Mouse (Mus musculus) limb, embryonic 10.5 days (tissue): ENCODE data around the gene Ccl2. TPM values are rescaled to one million over a fixed set of nuclear protein-coding genes. Genes with fewer than 3 reads are reported as not detected.

Source experiments
- DNase-seq: peaks from one replicate; pipeline ENCODE4 v3.0.0-alpha.2; 2017; ENCODE audit warnings: low spot score
- H3K27ac ChIP-seq: fragments of 300-500 bp; sonication (generic); 2 replicates; pipeline ENCODE4 v1.5.1; 2016; ENCODE audit warnings: mild to moderate bottlenecking
- H3K27me3 ChIP-seq: fragments of 300-500 bp; sonication (generic); 2 replicates; pipeline ENCODE4 v1.6.1; 2016; ENCODE audit warnings: low read depth, mild to moderate bottlenecking; ENCODE audit not compliant: poor library complexity, severe bottlenecking
- H3K36me3 ChIP-seq: fragments of 300-500 bp; sonication (generic); 2 replicates; pipeline ENCODE4 v1.6.1; 2016; ENCODE audit warnings: mild to moderate bottlenecking, moderate library complexity
- H3K4me1 ChIP-seq: fragments of 300-500 bp; sonication (generic); 2 replicates; pipeline ENCODE4 v1.6.1; 2016
- H3K4me3 ChIP-seq: fragments of 300-500 bp; sonication (generic); 2 replicates; pipeline ENCODE4 v1.5.1; 2016; ENCODE audit warnings: mild to moderate bottlenecking, moderate library complexity
- H3K9me3 ChIP-seq: fragments of 300-500 bp; sonication (generic); replicated peaks from 2 replicates; pipeline ENCODE4 v1.6.1; 2016; ENCODE audit warnings: mild to moderate bottlenecking
- WGBS: fragments of 180-500 bp; shearing (Covaris S2); methylation state at CpG from one replicate; pipeline ENCODE4 v1.1.7; 2016; 5-methylcytosine and 5-hydroxymethylcytosine counted together
- polyA plus RNA-seq: library from polyadenylated mRNA; unstranded; fragments of >200 nt; fragmentation: Nextera tagmentation; extraction: Ambion mirVana; gene quantifications from 2 replicates; pipeline ENCODE4 v1.2.1, GENCODE M21; 2016

Ccl2 gene
- polyA plus RNA-seq, 1 experiment from 2014 or later, result not detected

DNA sequence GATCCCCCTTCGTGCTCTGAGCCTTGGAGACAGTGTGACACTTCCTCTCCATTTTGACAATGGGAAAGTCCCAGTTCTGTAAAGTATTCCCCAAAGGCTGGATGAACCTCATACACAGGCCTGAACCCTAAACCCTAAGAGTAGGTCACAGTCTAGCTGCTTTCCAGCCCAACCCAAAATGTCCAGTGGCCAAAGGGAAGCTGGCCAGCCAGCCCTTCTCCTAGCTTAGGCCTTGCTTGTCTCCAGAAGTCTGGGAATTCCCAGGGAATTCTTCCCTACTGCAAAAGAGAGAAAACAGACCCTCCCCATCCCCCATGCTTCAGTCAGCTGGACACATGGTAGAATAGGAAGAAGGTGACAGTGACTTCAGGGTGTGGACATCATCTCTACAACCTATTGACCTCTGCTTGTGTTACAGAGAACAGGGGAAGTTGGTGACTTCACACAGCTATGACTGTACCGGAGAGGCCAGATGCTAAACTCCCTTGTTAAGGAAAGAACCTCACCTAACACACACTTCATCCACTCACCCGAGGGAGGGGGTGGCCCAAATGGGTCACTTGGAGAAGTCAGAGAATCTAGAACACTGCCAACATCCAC is 19.1 kb upstream of the Ccl2 start:
- Histone ChIP-seq H3K4me3 (no peak overlapping the region), H3K4me1 (peaks cover 3% of the 10 kb centered on the region; the same call in 1 of the 2 replicates), H3K27ac (no peak overlapping the region), H3K9me3 (no peaks in the 10 kb centered on the region), H3K27me3 (no peaks in the 10 kb centered on the region), H3K36me3 (no peaks in the 10 kb centered on the region)
- DNase-seq, result no peak
- 81% methylated on average over 3 of the region's 3 CpGs for WGBS

DNA sequence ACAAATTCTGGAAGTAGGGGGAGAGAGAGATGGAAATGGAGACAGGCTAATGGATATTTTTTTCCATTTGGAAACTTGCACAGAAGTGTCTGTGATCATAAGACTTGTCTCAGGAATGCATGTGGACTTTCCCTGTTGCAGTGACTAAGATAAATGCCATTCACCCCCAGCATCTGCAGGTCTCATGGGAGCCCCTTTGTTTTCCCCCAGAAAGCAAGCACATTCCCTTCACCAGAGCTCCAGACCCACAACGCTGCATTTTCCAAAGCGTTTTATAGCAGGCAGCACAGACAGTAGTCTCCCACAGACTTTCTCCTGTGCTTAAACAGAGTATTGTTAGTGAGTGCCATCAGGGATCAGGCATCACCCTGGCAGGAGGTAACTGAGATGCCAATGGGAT is 16.0 kb upstream of the Ccl2 start:
- WGBS, result 67% methylated on average over 2 of the region's 2 CpGs
- DNase-seq, result no peak
- no peaks in the 10 kb centered on the region for H3K36me3 ChIP-seq
- no peak overlapping the region for H3K27ac ChIP-seq
- H3K4me3 ChIP-seq, result no peak overlapping the region
- H3K27me3 ChIP-seq, result no peaks in the 10 kb centered on the region
- no peaks in the 10 kb centered on the region for H3K4me1 ChIP-seq
- no peaks in the 10 kb centered on the region for H3K9me3 ChIP-seq

DNA sequence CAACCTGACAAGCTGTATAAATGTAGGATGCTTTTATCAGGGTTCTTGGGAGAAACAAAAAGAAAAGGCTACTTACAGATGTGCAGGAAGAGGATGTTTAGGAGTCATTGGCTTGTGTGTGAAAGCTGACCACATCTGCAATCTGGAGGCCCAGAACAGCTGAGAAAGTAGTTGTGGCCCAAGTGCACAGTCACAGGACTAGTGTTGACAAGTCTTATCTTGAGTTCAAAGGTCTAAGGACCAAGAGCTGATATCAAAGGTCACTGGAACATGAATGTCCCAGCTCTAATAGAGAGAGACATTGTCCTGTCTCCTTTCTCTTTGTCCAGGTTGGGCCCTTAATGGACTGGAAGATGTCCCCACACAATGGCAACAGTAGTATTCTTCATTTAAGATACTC is 15.6 kb upstream of the Ccl2 start:
- no peak overlapping the region for H3K4me3 ChIP-seq
- no peaks in the 10 kb centered on the region for H3K4me1 ChIP-seq

DNA sequence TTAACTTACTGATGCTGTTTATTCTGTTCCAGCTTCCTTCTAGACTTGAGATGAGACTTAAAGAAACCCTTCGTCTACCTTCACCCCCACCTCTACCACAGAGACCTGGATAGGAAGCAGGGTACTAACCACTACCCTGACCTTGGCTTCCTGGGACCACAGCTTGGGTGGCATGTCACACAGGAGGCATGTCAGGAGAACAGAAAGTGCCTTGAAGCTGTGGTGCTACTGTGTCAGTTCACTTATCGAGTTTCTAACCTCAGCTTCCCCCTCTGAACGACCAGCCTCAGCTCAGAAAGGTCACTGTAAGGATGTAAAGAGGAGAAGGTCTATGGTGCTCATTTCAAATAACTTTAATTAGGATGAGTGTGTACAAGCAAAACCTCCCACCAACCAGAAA is 14.0 kb upstream of the Ccl2 start:
- WGBS, result 75% methylated on average over 3 of the region's 3 CpGs
- no peak for DNase-seq
- Histone ChIP-seq H3K4me3 (no peak overlapping the region), H3K4me1 (no peaks in the 10 kb centered on the region), H3K27ac (no peak overlapping the region), H3K36me3 (no peaks in the 10 kb centered on the region), H3K9me3 (no peaks in the 10 kb centered on the region), H3K27me3 (no peaks in the 10 kb centered on the region)

More for the DNA sequence above, 15.6 kb upstream of the Ccl2 start:
- no peak overlapping the region for H3K27ac ChIP-seq
- no peaks in the 10 kb centered on the region for H3K9me3 ChIP-seq
- no peak for DNase-seq
- H3K27me3 ChIP-seq, result no peaks in the 10 kb centered on the region
- no peaks in the 10 kb centered on the region for H3K36me3 ChIP-seq

DNA sequence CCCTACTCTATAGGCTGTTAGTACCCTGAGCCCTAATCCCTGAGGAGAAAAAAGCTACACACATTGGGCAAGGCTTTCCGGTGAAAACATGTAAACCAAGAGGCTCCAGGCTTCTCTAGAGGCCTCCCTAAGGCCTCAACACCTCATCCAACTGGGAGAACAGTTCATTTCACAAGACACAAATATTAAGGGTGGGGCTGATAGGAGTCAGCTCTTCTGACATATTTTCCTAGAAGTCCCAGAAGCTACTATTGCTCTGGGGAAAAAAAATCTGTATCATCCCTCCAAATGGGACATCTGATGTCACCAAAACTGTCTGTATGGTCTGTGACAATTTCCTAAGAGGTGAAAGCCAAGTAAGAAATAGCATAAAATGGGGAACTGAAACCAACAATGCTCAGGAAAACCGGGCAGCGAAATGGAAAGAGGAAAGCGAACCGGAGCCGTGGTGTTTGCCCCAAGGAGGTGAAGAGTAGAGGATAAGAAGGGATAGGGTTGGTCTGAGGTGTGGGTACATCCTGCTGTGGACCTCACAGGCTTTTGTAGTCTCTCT is 12.8 kb upstream of the Ccl2 start:
- Histone ChIP-seq H3K4me1 (no peaks in the 10 kb centered on the region), H3K27me3 (no peaks in the 10 kb centered on the region), H3K27ac (no peak overlapping the region), H3K36me3 (no peaks in the 10 kb centered on the region), H3K4me3 (no peak overlapping the region), H3K9me3 (no peaks in the 10 kb centered on the region)
- DNase-seq, result no peak
- WGBS, result 91% methylated on average over 6 of the region's 6 CpGs

DNA sequence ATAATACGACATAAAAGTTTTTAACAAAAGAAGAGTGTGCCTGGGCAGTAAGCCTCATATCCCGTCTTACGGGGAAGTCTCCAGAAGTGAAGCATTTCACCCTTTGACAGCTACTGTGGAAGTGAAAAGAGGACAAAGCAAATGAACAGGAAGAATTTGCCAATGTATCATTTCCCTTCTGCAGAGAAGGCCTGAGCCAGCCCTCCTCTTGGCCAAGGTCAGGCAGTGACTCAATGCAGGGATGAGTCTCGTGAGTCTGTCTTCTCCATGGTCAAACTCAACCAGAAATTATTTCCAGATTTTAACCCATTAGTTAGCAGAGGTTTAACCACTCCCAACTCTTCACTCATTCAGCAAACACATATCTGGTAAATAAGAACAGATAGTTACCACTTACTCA is 11.6 kb upstream of the Ccl2 start:
- Histone ChIP-seq H3K9me3 (no peaks in the 10 kb centered on the region), H3K36me3 (no peaks in the 10 kb centered on the region), H3K4me1 (no peaks in the 10 kb centered on the region), H3K27me3 (no peaks in the 10 kb centered on the region), H3K27ac (no peak overlapping the region), H3K4me3 (no peak overlapping the region)
- WGBS, result 85% methylated on average over 4 of the region's 4 CpGs
- no peak for DNase-seq

DNA sequence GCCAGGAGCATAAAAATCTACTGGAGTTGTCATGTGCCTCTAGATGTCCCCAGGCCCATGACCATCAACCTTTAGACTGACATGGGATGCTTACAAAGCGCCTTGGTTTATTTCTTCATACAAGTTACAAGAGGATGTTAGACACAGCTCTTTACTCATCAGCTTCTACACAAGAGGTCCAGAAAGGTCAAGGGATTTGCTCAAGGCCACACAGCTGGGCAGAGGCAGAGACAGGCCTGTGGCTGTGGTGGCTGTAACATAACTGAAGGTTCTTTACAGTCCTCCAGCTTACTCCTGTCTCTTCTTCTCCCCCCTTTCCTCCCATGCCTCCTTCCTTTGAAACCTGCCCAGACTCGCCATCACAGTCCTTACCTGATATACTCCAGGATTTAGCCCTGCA is 5.2 kb upstream of the Ccl2 start:
- H3K27ac ChIP-seq, result no peak overlapping the region
- no peaks in the 10 kb centered on the region for H3K4me1 ChIP-seq
- H3K27me3 ChIP-seq, result no peaks in the 10 kb centered on the region
- no peaks in the 10 kb centered on the region for H3K36me3 ChIP-seq
- 83% methylated on average over 2 of the region's 2 CpGs for WGBS
- no peak overlapping the region for H3K4me3 ChIP-seq
- DNase-seq, result no peak
- H3K9me3 ChIP-seq, result no peaks in the 10 kb centered on the region

DNA sequence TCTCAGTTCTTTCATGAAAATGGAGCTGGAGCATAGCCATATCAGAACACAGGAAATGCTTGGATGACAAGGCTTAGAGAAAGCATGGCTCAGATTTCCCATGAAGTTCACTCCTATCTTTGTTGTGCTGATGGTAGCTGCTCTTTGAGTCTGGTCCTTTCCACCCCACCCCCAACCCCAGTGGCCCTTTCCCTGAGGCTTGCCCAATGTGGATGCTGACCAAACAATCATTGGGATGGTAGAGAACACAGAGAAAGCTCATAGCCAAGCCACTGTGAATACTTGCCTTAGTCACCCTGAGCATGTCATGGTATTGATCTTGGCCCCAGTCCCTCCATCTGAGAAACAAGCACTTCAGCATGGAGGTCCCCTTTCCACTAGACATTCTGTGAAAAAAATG is 3.2 kb upstream of the Ccl2 start:
- Histone ChIP-seq H3K9me3 (no peaks in the 10 kb centered on the region), H3K27me3 (no peaks in the 10 kb centered on the region), H3K27ac (no peak overlapping the region), H3K4me1 (0 out of 2 replicates have a peak, but pooled peaks cover 3% of the 10 kb centered on the region), H3K36me3 (no peaks in the 10 kb centered on the region), H3K4me3 (no peak overlapping the region)
- DNase-seq, result no peak

DNA sequence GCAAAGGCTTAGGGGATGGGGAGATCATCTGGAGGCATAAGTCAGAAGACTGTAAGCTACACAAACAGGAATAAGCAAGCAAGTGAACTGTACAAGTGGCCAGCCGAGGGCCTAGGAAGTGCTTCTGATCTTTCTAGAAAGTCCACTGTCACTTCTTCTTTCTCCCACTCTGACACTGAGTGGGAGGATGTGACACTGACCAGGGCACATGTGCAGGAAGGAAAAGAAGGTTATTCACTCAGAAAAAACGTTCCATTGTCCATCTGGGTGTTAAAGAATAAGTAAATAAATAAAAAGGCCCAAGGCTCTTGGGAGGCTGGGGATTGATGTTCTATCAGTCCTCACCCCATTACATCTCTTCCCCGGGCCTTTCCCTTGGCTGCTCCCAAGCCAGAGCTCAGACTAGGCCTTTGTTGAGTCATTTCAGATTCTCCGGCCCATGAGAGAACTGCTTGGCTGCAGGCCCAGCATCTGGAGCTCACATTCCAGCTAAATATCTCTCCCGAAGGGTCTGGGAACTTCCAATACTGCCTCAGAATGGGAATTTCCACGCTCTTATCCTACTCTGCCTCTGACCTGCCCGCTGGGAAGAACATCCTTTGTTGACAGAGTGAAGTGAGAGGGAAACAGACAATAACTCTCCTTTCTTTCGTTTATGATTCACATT is 2.6 kb upstream of the Ccl2 start:
- 0 out of 2 replicates have a peak, but pooled peaks cover 3% of the 10 kb centered on the region for H3K4me1 ChIP-seq
- WGBS, result 75% methylated on average over 8 of the region's 8 CpGs
- no peaks in the 10 kb centered on the region for H3K27me3 ChIP-seq
- H3K9me3 ChIP-seq, result no peaks in the 10 kb centered on the region
- DNase-seq, result no peak
- H3K27ac ChIP-seq, result no peak overlapping the region
- H3K36me3 ChIP-seq, result no peaks in the 10 kb centered on the region
- H3K4me3 ChIP-seq, result no peak overlapping the region

DNA sequence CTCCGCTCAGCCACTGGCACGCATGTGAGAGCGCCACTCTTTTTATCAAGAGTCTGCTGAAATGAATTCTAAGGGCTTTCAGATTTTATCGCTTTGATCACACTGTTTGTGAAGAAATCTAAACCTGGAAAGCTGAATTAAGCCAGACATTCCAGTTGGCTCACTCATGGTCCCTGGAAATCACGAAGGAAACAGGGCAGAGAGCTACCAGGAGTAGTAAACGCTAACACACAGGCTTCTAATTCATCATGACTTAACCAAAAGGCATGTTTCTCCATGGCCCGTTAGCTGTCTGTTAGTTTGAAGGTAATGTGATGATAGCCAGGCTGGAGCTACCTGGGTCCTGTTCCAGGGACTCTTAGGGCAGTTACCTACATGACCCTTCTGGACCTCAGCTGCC is 925 bp upstream of the Ccl2 start:
- Histone ChIP-seq H3K27me3 (no peaks in the 10 kb centered on the region), H3K27ac (no peak overlapping the region), H3K4me1 (0 out of 2 replicates have a peak, but pooled peaks cover 3% of the 10 kb centered on the region), H3K9me3 (no peaks in the 10 kb centered on the region), H3K36me3 (no peaks in the 10 kb centered on the region), H3K4me3 (no peak overlapping the region)
- WGBS, result 89% methylated on average over 7 of the region's 7 CpGs
- DNase-seq, result no peak

DNA sequence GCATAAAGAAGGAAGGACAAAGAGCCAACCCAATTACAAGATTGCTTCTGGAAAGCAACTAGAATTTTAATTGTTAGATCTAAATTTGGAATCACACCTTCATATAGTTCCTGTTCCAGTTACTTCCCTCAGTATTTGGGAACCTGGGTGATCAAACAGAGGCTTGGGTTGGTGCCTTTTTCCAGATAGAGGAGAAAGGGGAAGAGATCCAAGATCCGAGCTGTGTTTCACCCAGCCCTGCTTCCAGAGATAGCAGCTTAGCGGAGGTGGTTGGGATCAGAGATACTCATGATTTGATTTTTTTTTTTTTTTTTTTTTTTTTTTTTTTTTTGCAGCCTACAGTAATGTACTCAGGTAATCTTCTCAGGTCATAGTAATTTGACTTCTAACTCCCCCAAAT is 486 bp downstream of the Ccl2 start:
- Histone ChIP-seq H3K27ac (no peak overlapping the region), H3K27me3 (no peaks in the 10 kb centered on the region), H3K9me3 (no peaks in the 10 kb centered on the region), H3K36me3 (no peaks in the 10 kb centered on the region), H3K4me3 (no peak overlapping the region), H3K4me1 (0 out of 2 replicates have a peak, but pooled peaks cover 3% of the 10 kb centered on the region)
- no peak for DNase-seq
- WGBS, result 93% methylated on average over 2 of the region's 2 CpGs

DNA sequence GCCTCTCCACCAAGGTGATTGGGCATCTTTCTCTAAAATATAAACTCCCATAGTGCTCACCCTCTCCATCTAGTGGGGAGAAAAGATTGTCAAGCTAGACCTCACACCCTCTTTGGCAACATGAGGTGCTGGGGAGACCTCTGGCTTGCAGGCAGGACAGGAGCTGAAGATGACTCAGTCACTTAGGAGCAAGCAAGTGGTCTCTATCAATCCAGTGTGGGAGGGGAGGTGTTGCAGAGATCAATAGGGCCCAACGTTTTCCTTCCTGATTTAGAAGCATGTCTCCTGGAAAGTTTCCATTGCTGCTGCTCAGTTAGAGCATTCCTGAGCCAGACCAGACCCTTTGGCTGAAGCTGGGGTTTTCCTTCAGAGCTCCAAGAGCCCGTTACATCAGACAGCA is 3.2 kb downstream of the Ccl2 start, which contains the start of gene Gm17268:
TSS of gene Gm17268 (minus strand) at position 28 of the 400 bp plus-strand sequence.
- no peak for DNase-seq
- H3K9me3 ChIP-seq, result no peaks in the 10 kb centered on the region
- H3K27ac ChIP-seq, result no peak within 1 kb of the TSS
- WGBS, result 39% methylated on average over 2 of the region's 2 CpGs
- H3K27me3 ChIP-seq, result no peaks in the 10 kb centered on the region
- H3K4me1 ChIP-seq, result 0 out of 2 replicates have a peak, but pooled peaks cover 3% of the 10 kb centered on the region
- no peak within 1 kb of the TSS for H3K4me3 ChIP-seq
- no peaks in the 10 kb centered on the region for H3K36me3 ChIP-seq

DNA sequence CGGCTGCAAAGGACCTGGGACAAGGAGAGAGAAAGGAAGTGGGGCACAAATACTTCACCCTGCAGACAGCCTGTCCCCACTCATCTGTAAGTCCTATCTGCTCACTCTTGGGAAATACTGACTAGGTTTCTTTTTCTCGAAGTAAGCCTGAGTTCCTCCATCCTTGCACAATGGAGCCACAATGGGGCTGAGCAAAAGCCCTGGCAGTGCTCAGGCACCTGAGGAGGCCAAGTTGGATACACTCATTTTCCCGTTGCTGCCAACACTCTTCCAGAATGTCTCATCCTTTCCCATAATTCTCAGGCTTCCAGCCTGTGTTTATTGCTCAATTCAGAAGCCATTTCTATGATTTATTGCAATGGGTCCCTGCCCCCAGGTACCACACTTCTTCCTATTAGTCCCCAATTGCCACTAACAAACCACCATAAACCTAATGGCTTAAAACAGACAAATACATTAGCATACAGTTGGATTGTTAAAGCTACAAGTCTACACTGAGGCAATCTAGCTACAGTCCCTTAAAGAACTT is 3.8 kb downstream of the Ccl2 start:
- Histone ChIP-seq H3K4me3 (no peak overlapping the region), H3K27ac (no peak overlapping the region), H3K4me1 (0 out of 2 replicates have a peak, but pooled peaks cover 3% of the 10 kb centered on the region), H3K9me3 (no peaks in the 10 kb centered on the region), H3K36me3 (no peaks in the 10 kb centered on the region), H3K27me3 (no peaks in the 10 kb centered on the region)
- DNase-seq, result no peak
- WGBS, result 57% methylated on average over 3 of the region's 3 CpGs
